Mouse (Mus musculus) frontal cortex, adult 2 months (tissue): ENCODE results near the gene Gnb1l. TPM values are rescaled to one million over a fixed set of nuclear protein-coding genes. Genes with fewer than 3 reads are reported as not detected.

Source experiments
- DNase-seq, 2 experiments: peaks; one replicate each; pipeline ENCODE4 v3.0.0; 2022; ENCODE audit warnings: low spot score in 1 of 2; ENCODE audit errors: extremely low spot score in 1 of 2
- polyA plus RNA-seq: library from polyadenylated mRNA; depleted of rRNA; stranded (reverse); fragments of >200 nt; gene quantifications from 2 replicates; pipeline ENCODE4 v1.2.3, GENCODE M21; 2012; rRNA removed

The Gnb1l gene
- polyA plus RNA-seq, 1 experiment, result 8.7 TPM

DNA sequence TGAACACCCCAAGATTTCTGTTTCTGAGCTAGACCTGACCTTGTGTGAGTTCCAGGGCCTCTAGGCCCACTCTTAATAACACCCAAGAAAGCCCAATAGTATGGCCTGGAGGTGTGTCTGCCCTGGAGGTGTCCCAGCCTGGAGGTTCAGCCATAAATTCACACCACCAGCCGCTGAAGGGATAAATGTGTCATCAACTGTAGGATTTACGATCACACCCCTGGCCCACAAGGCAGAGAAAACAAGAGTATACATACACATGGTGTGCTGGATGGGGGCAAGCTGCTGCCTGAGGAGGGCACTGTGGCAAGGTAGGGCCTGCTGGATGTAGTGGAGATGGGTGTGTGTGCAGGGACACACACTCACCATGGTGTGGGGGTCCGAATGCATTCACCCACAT lies 114.8 kb downstream of the Gnb1l start:
- DNase-seq, result no peak

Other genes with a start within 250 kb of the Gnb1l start
- 108 and 116 TPM in 2 replicates for gene Ranbp1, start 250.0 kb upstream of the Gnb1l start, polyA plus RNA-seq
- 0.55 TPM in 1 of 2 replicates, not detected in the other for gene Gm49776, start 240.4 kb upstream of the Gnb1l start, polyA plus RNA-seq
- 48.4 and 49.4 TPM in 2 replicates for gene Dgcr8, start 209.5 kb upstream of the Gnb1l start, polyA plus RNA-seq
- gene Tango2, start 150.6 kb upstream of the Gnb1l start, polyA plus RNA-seq, result 181 and 196 TPM in 2 replicates
- gene Arvcf, start 150.5 kb upstream of the Gnb1l start, polyA plus RNA-seq, result 40.8 and 44.2 TPM in 2 replicates
- 22.9 and 25.9 TPM in 2 replicates for gene Txnrd2, start 72.3 kb upstream of the Gnb1l start, polyA plus RNA-seq
- 140 and 143 TPM in 2 replicates for gene Comt, start 71.9 kb upstream of the Gnb1l start, polyA plus RNA-seq
- gene Rtl10, start 188 bp downstream of the Gnb1l start, polyA plus RNA-seq, result 4.2 and 4.6 TPM in 2 replicates
- 2.8 and 2.9 TPM in 2 replicates for gene Tbx1, start 92.0 kb downstream of the Gnb1l start, polyA plus RNA-seq
- gene Gp1bb, start 123.7 kb downstream of the Gnb1l start, polyA plus RNA-seq, result 2.4 and 5.9 TPM in 2 replicates
- gene Gm49601, start 127.7 kb downstream of the Gnb1l start, polyA plus RNA-seq, result 128 and 169 TPM in 2 replicates
- gene Sept5, start 131.2 kb downstream of the Gnb1l start, polyA plus RNA-seq, result 772 and 810 TPM in 2 replicates